Mouse (Mus musculus) hindbrain, postnatal 0 days (tissue): ENCODE results near the gene Nlrc5. TPM values are rescaled to one million over a fixed set of nuclear protein-coding genes. Genes with fewer than 3 reads are reported as not detected.

Experiments used
- ATAC-seq: fragments of 200-750 bp; cut with Nextera tagmentation; 2 replicates; pipeline ENCODE4 v1.8.0; 2017; ENCODE audit warnings: mild to moderate bottlenecking, moderate TSS enrichment, moderate library complexity
- DNase-seq: peaks from one replicate; pipeline ENCODE4 v3.0.0-alpha.2; 2015; ENCODE audit warnings: low spot score
- H3K27ac ChIP-seq: fragments of 300-500 bp; sonication (generic); 2 replicates; pipeline ENCODE4 v1.5.1; 2014; ENCODE audit warnings: mild to moderate bottlenecking
- H3K27me3 ChIP-seq: fragments of 300-500 bp; sonication (generic); 2 replicates; pipeline ENCODE4 v1.6.1; 2014; ENCODE audit warnings: low read length, mixed read lengths; ENCODE audit not compliant: insufficient read depth
- H3K36me3 ChIP-seq: fragments of 300-500 bp; sonication (generic); 2 replicates; pipeline ENCODE4 v1.6.1; 2014; ENCODE audit warnings: low read length, mixed read lengths; ENCODE audit not compliant: insufficient read depth
- H3K4me1 ChIP-seq: fragments of 300-500 bp; sonication (generic); 2 replicates; pipeline ENCODE4 v1.6.1; 2014; ENCODE audit warnings: antibody characterized with exemption, low read length, mixed read lengths; ENCODE audit not compliant: insufficient read depth
- H3K4me2 ChIP-seq: fragments of 300-500 bp; sonication (generic); 2 replicates; pipeline ENCODE4 v1.6.1; 2014; ENCODE audit warnings: low read depth, mild to moderate bottlenecking, low read length, moderate library complexity, mixed read lengths
- H3K4me3 ChIP-seq: fragments of 300-500 bp; sonication (generic); 2 replicates; pipeline ENCODE4 v1.5.1; 2014; ENCODE audit warnings: low read length
- H3K9ac ChIP-seq: fragments of 300-500 bp; sonication (generic); replicated peaks from 2 replicates; pipeline ENCODE4 v1.6.1; 2014; ENCODE audit warnings: mild to moderate bottlenecking, low read length, moderate library complexity, mixed read lengths
- H3K9me3 ChIP-seq: fragments of 300-500 bp; sonication (generic); 2 replicates; pipeline ENCODE4 v1.6.1; 2016; ENCODE audit warnings: low read length, mixed read lengths
- CTCF ChIP-seq: IDR thresholded peaks from 2 replicates; pipeline ENCODE4 v1.5.1; 2016; ENCODE audit warnings: antibody characterized with exemption, control low read depth, low read depth
- WGBS: fragments of 180-500 bp; shearing (Covaris S2); extraction: QIAGEN DNeasy Blood & Tissue Kit; methylation state at CpG from one replicate; pipeline ENCODE4 v1.1.7; 2014; 5-methylcytosine and 5-hydroxymethylcytosine counted together
- polyA plus RNA-seq: library from polyadenylated mRNA; unstranded; fragments of >200 nt; fragmentation: Nextera tagmentation; extraction: Ambion mirVana; gene quantifications from 2 replicates; pipeline ENCODE4 v1.2.1, GENCODE M21; 2015
- total RNA-seq: library from RNA; depleted of rRNA; stranded (reverse); fragments of >200 nt; gene quantifications from 2 replicates; pipeline ENCODE4 v1.2.3, GENCODE M21; 2014

The Nlrc5 gene
- total and polyA plus RNA-seq, 2 experiments from 2014 or later: 0.38 to 0.89 TPM

- Histone ChIP-seq H3K4me3 (no peak overlapping the region), H3K9ac (no peak overlapping the region), H3K27me3 (no peaks in the 10 kb centered on the region), H3K36me3 (no peaks in the 10 kb centered on the region), H3K4me2 (no peak overlapping the region), H3K9me3 (no peaks in the 10 kb centered on the region), H3K27ac (no peak overlapping the region), H3K4me1 (no peaks in the 10 kb centered on the region)
- DNase-seq (no peak), ATAC-seq (no peak)
- no peak for TF ChIP-seq CTCF
- 85% methylated on average over 9 of the region's 9 CpGs for WGBS
Observed at GRCm38 (mm10) chr8:94418017-94418416, 16.1 kb upstream of the Nlrc5 start.

- H3K36me3 ChIP-seq: no peaks in the 10 kb centered on the region
- H3K4me3 ChIP-seq: no peak overlapping the region
- no peak overlapping the region for H3K27ac ChIP-seq
- no peaks in the 10 kb centered on the region for H3K4me1 ChIP-seq
- DNase-seq: no peak
- H3K27me3 ChIP-seq: no peaks in the 10 kb centered on the region
- H3K9me3 ChIP-seq: no peaks in the 10 kb centered on the region
- no peak for TF ChIP-seq CTCF
- no peak overlapping the region for H3K4me2 ChIP-seq
- 94% methylated on average over 4 of the region's 4 CpGs for WGBS
- no peak overlapping the region for H3K9ac ChIP-seq
- no peak for ATAC-seq
Observed at GRCm38 (mm10) chr8:94422270-94422669, 11.9 kb upstream of the Nlrc5 start.

GRCm38 (mm10) chr8:94427953-94428352 is 6.2 kb upstream of the Nlrc5 start:
- no peak overlapping the region for H3K9ac ChIP-seq
- WGBS: 78% methylated on average over 10 of the region's 10 CpGs
- DNase-seq: no peak
- H3K36me3 ChIP-seq: no peaks in the 10 kb centered on the region
- no peak overlapping the region for H3K4me2 ChIP-seq
- no peaks in the 10 kb centered on the region for H3K27me3 ChIP-seq
- no peak for ATAC-seq
- no peak for TF ChIP-seq CTCF
- no peaks in the 10 kb centered on the region for H3K4me1 ChIP-seq
- H3K27ac ChIP-seq: no peak overlapping the region
- H3K4me3 ChIP-seq: no peak overlapping the region
- no peaks in the 10 kb centered on the region for H3K9me3 ChIP-seq

DNA sequence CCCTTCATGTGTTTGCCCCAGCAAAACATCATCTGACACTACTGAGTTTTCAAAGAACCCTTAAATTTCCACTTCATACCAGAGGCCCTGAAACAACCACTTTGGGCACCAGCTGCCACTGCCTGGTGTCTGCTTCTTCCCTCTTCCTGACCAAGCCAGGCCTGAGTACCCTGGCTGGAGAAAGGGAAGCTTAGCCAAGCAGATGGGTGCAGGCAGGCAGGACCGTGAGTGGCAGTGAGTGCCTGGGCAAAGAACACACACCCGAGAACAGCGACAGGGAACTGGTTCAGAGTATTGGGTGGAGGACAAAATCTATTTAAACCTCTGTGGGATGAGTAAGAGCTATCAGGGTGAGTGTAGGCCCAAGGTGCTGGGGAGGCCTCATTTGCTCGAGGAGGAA is 5.7 kb upstream of the Nlrc5 start:
- Histone ChIP-seq H3K9ac (no peak overlapping the region), H3K4me1 (no peaks in the 10 kb centered on the region), H3K36me3 (no peaks in the 10 kb centered on the region), H3K27ac (no peak overlapping the region), H3K4me2 (no peak overlapping the region), H3K9me3 (no peaks in the 10 kb centered on the region), H3K4me3 (no peak overlapping the region), H3K27me3 (no peaks in the 10 kb centered on the region)
- ATAC-seq: no peak
- no peak for TF ChIP-seq CTCF
- DNase-seq: no peak
- WGBS: 81% methylated on average over 4 of the region's 4 CpGs

- WGBS: 84% methylated on average over 7 of the region's 7 CpGs
- Histone ChIP-seq H3K9me3 (no peaks in the 10 kb centered on the region), H3K4me2 (no peak overlapping the region), H3K9ac (no peak overlapping the region), H3K4me1 (0 out of 2 replicates have a peak, but pooled peaks cover 3% of the 10 kb centered on the region), H3K27me3 (no peaks in the 10 kb centered on the region), H3K36me3 (no peaks in the 10 kb centered on the region), H3K4me3 (no peak overlapping the region), H3K27ac (no peak overlapping the region)
- ATAC-seq (no peak), DNase-seq (no peak)
- TF ChIP-seq CTCF: no peak
Observed at GRCm38 (mm10) chr8:94429376-94429775, 4.8 kb upstream of the Nlrc5 start.

GRCm38 (mm10) chr8:94432212-94432611 is 1.9 kb upstream of the Nlrc5 start:
- Histone ChIP-seq H3K9me3 (no peaks in the 10 kb centered on the region), H3K4me3 (no peak overlapping the region), H3K36me3 (no peaks in the 10 kb centered on the region), H3K4me1 (0 out of 2 replicates have a peak, but pooled peaks cover 3% of the 10 kb centered on the region), H3K27me3 (no peaks in the 10 kb centered on the region), H3K27ac (no peak overlapping the region), H3K4me2 (no peak overlapping the region), H3K9ac (no peak overlapping the region)
- WGBS: 76% methylated on average over 3 of the region's 3 CpGs
- DNase-seq (no peak), ATAC-seq (no peak)
- no peak for TF ChIP-seq CTCF

GRCm38 (mm10) chr8:94434958-94435357 is 802 bp downstream of the Nlrc5 start:
- Histone ChIP-seq H3K27ac (no peak overlapping the region), H3K9me3 (no peaks in the 10 kb centered on the region), H3K9ac (no peak overlapping the region), H3K4me1 (0 out of 2 replicates have a peak, but pooled peaks cover 3% of the 10 kb centered on the region), H3K36me3 (no peaks in the 10 kb centered on the region), H3K4me3 (no peak overlapping the region), H3K4me2 (no peak overlapping the region), H3K27me3 (no peaks in the 10 kb centered on the region)
- DNase-seq (no peak), ATAC-seq (no peak)
- TF ChIP-seq CTCF: no peak
- WGBS: 74% methylated on average over 3 of the region's 3 CpGs
